Mouse (Mus musculus) CH12.LX (cell line): ENCODE data around the gene Slc25a21. TPM values are rescaled to one million over a fixed set of nuclear protein-coding genes. Genes with fewer than 3 reads are reported as not detected.

ENCODE experiments used
- DNase-seq: peaks from one replicate; pipeline ENCODE4 v3.0.0-alpha.2; 2013; ENCODE audit errors: extremely low read depth
- H3K27ac ChIP-seq: 2 replicates; pipeline ENCODE4 v1.5.1; 2012; ENCODE audit warnings: low read depth, mild to moderate bottlenecking, control low read depth, moderate library complexity; ENCODE audit not compliant: insufficient read depth
- H3K27me3 ChIP-seq: replicated peaks from 2 replicates; pipeline ENCODE3; 2012; ENCODE audit warnings: inconsistent platforms
- H3K36me3 ChIP-seq, 2 experiments: replicated peaks in 1 of 2; 2 replicates each; pipeline versions ENCODE3 to v1.6.1; 2012; ENCODE audit warnings: inconsistent platforms in 1 of 2, low read length in 1 of 2, mild to moderate bottlenecking in 1 of 2, mixed read lengths in 1 of 2, moderate library complexity in 1 of 2; ENCODE audit not compliant: control insufficient read depth in 1 of 2, insufficient read depth in 1 of 2
- H3K4me1 ChIP-seq, 2 experiments: 2 replicates each; pipeline ENCODE4 v1.6.1; 2012; ENCODE audit warnings: inconsistent platforms in 1 of 2, moderate library complexity in 1 of 2; ENCODE audit not compliant: insufficient read depth in 2 of 2, control insufficient read depth in 1 of 2
- H3K4me2 ChIP-seq: 2 replicates; pipeline ENCODE4 v1.6.1; 2012; ENCODE audit warnings: low read depth, mild to moderate bottlenecking, control low read depth; ENCODE audit not compliant: poor library complexity, insufficient read depth, severe bottlenecking
- H3K4me3 ChIP-seq, 3 experiments: fragments of 150-350 bp in 1 of 3; sonication (generic) in 1 of 3; replicated peaks in 1 of 3; 2 replicates each; pipeline versions ENCODE3 to v1.5.1; 2011 to 2012; ENCODE audit warnings: low read depth in 2 of 3, low read length in 2 of 3, mild to moderate bottlenecking in 2 of 3, moderate library complexity in 2 of 3, control low read depth in 1 of 3, improper control_type of control experiment in 1 of 3, inconsistent platforms in 1 of 3, mixed read lengths in 1 of 3; ENCODE audit not compliant: poor library complexity in 1 of 3
- H3K79me2 ChIP-seq: replicated peaks from 2 replicates; pipeline ENCODE4 v1.6.1; 2012; ENCODE audit warnings: mild to moderate bottlenecking, moderate library complexity; ENCODE audit not compliant: control insufficient read depth, poor library complexity, insufficient read depth, severe bottlenecking; ENCODE audit errors: extremely low read depth
- H3K9ac ChIP-seq: 2 replicates; pipeline ENCODE4 v1.6.1; 2012; ENCODE audit warnings: low read depth, mild to moderate bottlenecking, control low read depth, moderate library complexity; ENCODE audit not compliant: insufficient read depth
- H3K9me3 ChIP-seq: replicated peaks from 2 replicates; pipeline ENCODE3; 2012; ENCODE audit warnings: low read length, inconsistent platforms, mixed read lengths
- CTCF ChIP-seq, 2 experiments: IDR thresholded peaks in 1 of 2; conservative IDR thresholded peaks in 1 of 2; 2 replicates each; pipeline ENCODE4 v1.5.1; 2011 to 2012; ENCODE audit warnings: low read depth in 2 of 2, low read length in 2 of 2, improper control_type of control experiment in 1 of 2, inconsistent platforms in 1 of 2, mild to moderate bottlenecking in 1 of 2, moderate library complexity in 1 of 2
- E2F4 ChIP-seq: IDR thresholded peaks from 2 replicates; pipeline ENCODE4 v1.6.1; 2011; ENCODE audit warnings: low read depth, low read length, improper control_type of control experiment; ENCODE audit not compliant: insufficient replicate concordance
- EP300 ChIP-seq: IDR thresholded peaks from 2 replicates; pipeline ENCODE4 v1.6.1; 2011; ENCODE audit warnings: low read length, improper control_type of control experiment
- ETS1 ChIP-seq: conservative IDR thresholded peaks from 2 replicates; pipeline ENCODE4 v1.6.1; 2012; ENCODE audit warnings: low read depth, mild to moderate bottlenecking, inconsistent platforms, low read length, improper control_type of control experiment, moderate library complexity
- JUND ChIP-seq: conservative IDR thresholded peaks from 2 replicates; pipeline ENCODE4 v1.6.1; 2011; ENCODE audit warnings: low read depth, low read length, improper control_type of control experiment
- MAX ChIP-seq: IDR thresholded peaks from 2 replicates; pipeline ENCODE4 v1.6.1; 2011; ENCODE audit warnings: low read length, improper control_type of control experiment
- MEF2A ChIP-seq: IDR thresholded peaks from 2 replicates; pipeline ENCODE4 v1.6.1; 2014; ENCODE audit warnings: low read depth, mild to moderate bottlenecking, inconsistent platforms, low read length, improper control_type of control experiment, borderline replicate concordance
- MXI1 ChIP-seq: IDR thresholded peaks from 2 replicates; pipeline ENCODE4 v1.6.1; 2011; ENCODE audit warnings: mild to moderate bottlenecking, low read depth, low read length, improper control_type of control experiment
- NELFE ChIP-seq: IDR thresholded peaks from 2 replicates; pipeline ENCODE4 v1.6.1; 2011; ENCODE audit warnings: low read depth, low read length, improper control_type of control experiment
- PAX5 ChIP-seq: IDR thresholded peaks from 2 replicates; pipeline ENCODE4 v1.6.1; 2012; ENCODE audit warnings: low read length, inconsistent platforms, mixed read lengths
- POLR2A ChIP-seq: IDR thresholded peaks from 2 replicates; pipeline ENCODE4 v1.6.1; 2011; ENCODE audit warnings: low read depth, mild to moderate bottlenecking, improper control_type of control experiment, low read length
- POLR2AphosphoS2 ChIP-seq: IDR thresholded peaks from 2 replicates; pipeline ENCODE4 v1.6.1; 2011; ENCODE audit warnings: low read depth, low read length, improper control_type of control experiment
- RCOR1 ChIP-seq: conservative IDR thresholded peaks from 2 replicates; pipeline ENCODE4 v1.6.1; 2012; ENCODE audit warnings: low read depth, mild to moderate bottlenecking, inconsistent platforms, low read length, improper control_type of control experiment
- SIN3A ChIP-seq: IDR thresholded peaks from 2 replicates; pipeline ENCODE4 v1.6.1; 2012; ENCODE audit warnings: low read length, improper control_type of control experiment, inconsistent platforms
- SMC3 ChIP-seq: IDR thresholded peaks from 2 replicates; pipeline ENCODE4 v1.6.1; 2011; ENCODE audit warnings: low read depth, low read length, improper control_type of control experiment
- TBP ChIP-seq: conservative IDR thresholded peaks from 2 replicates; pipeline ENCODE4 v1.6.1; 2011; ENCODE audit warnings: low read depth, low read length, improper control_type of control experiment
- TCF12 ChIP-seq: IDR thresholded peaks from 2 replicates; pipeline ENCODE4 v1.6.1; 2014; ENCODE audit warnings: low read depth, mild to moderate bottlenecking, inconsistent platforms, low read length, improper control_type of control experiment
- UBTF ChIP-seq: IDR thresholded peaks from 2 replicates; pipeline ENCODE4 v1.6.1; 2012; ENCODE audit warnings: low read depth, mild to moderate bottlenecking, inconsistent platforms, low read length, improper control_type of control experiment, moderate library complexity
- USF1 ChIP-seq: IDR thresholded peaks from 2 replicates; pipeline ENCODE4 v1.6.1; 2014; ENCODE audit warnings: low read depth, mild to moderate bottlenecking, inconsistent platforms, low read length, improper control_type of control experiment
- USF2 ChIP-seq: conservative IDR thresholded peaks from 2 replicates; pipeline ENCODE4 v1.6.1; 2011; ENCODE audit warnings: low read depth, low read length, improper control_type of control experiment
- ZC3H11A ChIP-seq: IDR thresholded peaks from 2 replicates; pipeline ENCODE4 v1.6.1; 2012; ENCODE audit warnings: low read depth, mild to moderate bottlenecking, inconsistent platforms, low read length, improper control_type of control experiment
- ZMIZ1 ChIP-seq: IDR thresholded peaks from 2 replicates; pipeline ENCODE4 v1.6.1; 2012; ENCODE audit warnings: low read depth, mild to moderate bottlenecking, inconsistent platforms, low read length, improper control_type of control experiment
- ZNF384 ChIP-seq: IDR thresholded peaks from 2 replicates; pipeline ENCODE4 v1.6.1; 2012; ENCODE audit warnings: low read depth, low read length, improper control_type of control experiment, inconsistent platforms
- dilution Hi-C: fragments of 300-500 bp; cut with MboI; formaldehyde crosslinking; loops from 2 replicates; pipeline ENCODE4 v1.14.3; 2020; ENCODE audit warnings: low sequenced_read_pairs; ENCODE audit not compliant: extremely low pct_unique_long_range_greater_than_20kb, extremely low pct_ligation_motif_present
- in situ Hi-C: fragments of 300-500 bp; cut with MboI; formaldehyde crosslinking; loops from 3 replicates; pipeline ENCODE4 v1.14.3; 2019; ENCODE audit warnings: low sequenced_read_pairs, low pct_ligation_motif_present, low pct_unique_long_range_greater_than_20kb, mixed read lengths
- polyA plus RNA-seq: library from polyadenylated mRNA; unstranded; fragments of >175 nt; gene quantifications from 2 replicates; pipeline ENCODE4 v1.2.1, GENCODE M21; 2012; ENCODE audit warnings: low read depth; ENCODE audit not compliant: insufficient read length
- total RNA-seq, 2 experiments: library from RNA; depleted of rRNA; stranded (reverse); fragments of 300-350 nt in 1 of 2; fragments of >200 nt in 1 of 2; gene quantifications; 2 replicates each; pipeline ENCODE4 v1.2.3; 2012 to 2014

Gene Slc25a21
- total and polyA plus RNA-seq, 3 experiments, result not detected

DNA sequence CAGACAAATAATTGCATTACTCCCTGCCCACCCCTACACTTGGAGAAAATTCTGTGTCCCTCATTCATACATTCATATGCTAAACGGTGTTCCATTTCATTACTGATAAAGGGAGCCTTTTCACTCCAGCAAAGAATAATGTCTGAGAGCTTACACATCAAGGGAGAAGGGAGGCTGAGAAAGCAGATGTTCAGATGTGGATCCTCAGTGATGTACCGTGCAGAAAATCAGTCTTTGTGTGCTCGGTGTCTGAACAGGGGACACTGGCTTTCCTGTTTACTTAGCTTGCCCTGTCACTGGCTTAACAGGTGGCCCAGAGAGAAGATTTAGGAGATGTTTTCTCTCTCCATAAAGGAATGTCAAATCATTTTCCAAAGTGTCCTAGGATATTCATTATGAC is 112.8 kb downstream of the Slc25a21 start:
- no peaks in the 10 kb centered on the region for H3K36me3 ChIP-seq
- H3K79me2 ChIP-seq, result no peaks in the 10 kb centered on the region
- no peak overlapping the region for H3K9ac ChIP-seq
- H3K27me3 ChIP-seq, result no peaks in the 10 kb centered on the region
- H3K4me1 ChIP-seq, result no peaks in the 10 kb centered on the region
- H3K27ac ChIP-seq, result no peak overlapping the region
- H3K9me3 ChIP-seq, result no peaks in the 10 kb centered on the region
- H3K4me3 ChIP-seq, result no peak overlapping the region
- TF ChIP-seq NELFE (no peak), TBP (no peak), JUND (no peak), TCF12 (no peak), MEF2A (no peak), UBTF (no peak)
- no peak overlapping the region for H3K4me2 ChIP-seq
- dilution Hi-C loops (no loop called here), in situ Hi-C loops (no loop called here)
- DNase-seq, result no peak

DNA sequence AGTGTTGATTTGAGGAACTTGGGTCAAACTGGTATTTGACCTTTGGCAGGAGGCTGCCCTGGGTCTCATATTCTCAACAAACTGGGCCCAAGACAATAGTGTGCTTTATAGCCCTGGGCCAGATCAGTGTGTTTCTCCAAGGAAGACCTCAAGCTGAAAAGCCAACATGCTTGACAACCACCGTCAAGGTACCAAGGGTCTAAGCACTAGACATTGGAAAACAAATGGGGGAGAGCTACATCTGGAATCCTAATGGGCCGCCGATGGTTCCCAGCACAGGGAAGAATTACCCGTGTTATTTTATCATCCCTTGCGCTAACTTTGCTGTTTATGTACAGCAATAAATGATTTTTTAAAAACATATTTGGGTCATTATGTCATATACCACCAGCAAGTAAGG is 113.7 kb downstream of the Slc25a21 start:
- Histone ChIP-seq H3K4me2 (no peak overlapping the region), H3K27ac (no peak overlapping the region), H3K27me3 (no peaks in the 10 kb centered on the region), H3K9me3 (no peaks in the 10 kb centered on the region), H3K4me3 (no peak overlapping the region), H3K9ac (no peak overlapping the region), H3K4me1 (no peaks in the 10 kb centered on the region), H3K36me3 (no peaks in the 10 kb centered on the region), H3K79me2 (no peaks in the 10 kb centered on the region)
- TF ChIP-seq POLR2A, result no peak
- no peak for TF ChIP-seq ZC3H11A
- TF ChIP-seq SMC3, result no peak
- no peak for TF ChIP-seq E2F4
- no peak for TF ChIP-seq MXI1
- TF ChIP-seq ETS1, result no peak
- TF ChIP-seq SIN3A, result no peak
- no peak for TF ChIP-seq USF1
- TF ChIP-seq USF2, result no peak
- TF ChIP-seq ZNF384, result no peak
- no peak for TF ChIP-seq RCOR1
- dilution Hi-C loops (no loop called here), in situ Hi-C loops (no loop called here)
- DNase-seq, result no peak

- H3K4me3 ChIP-seq, result no peak overlapping the region
- H3K9me3 ChIP-seq, result no peaks in the 10 kb centered on the region
- TF ChIP-seq SMC3 (no peak), MAX (no peak), CTCF (conservative IDR thresholded peaks at IDR 0.05 in 1 of 2, IDR thresholded peaks at IDR 0.05 in 1 of 2; ENCODE audit: low read depth in 2 of 2, low read length in 2 of 2) (no peak), POLR2AphosphoS2 (no peak), PAX5 (no peak), EP300 (no peak), JUND (no peak), ZMIZ1 (no peak), RCOR1 (no peak)
- H3K79me2 ChIP-seq, result no peaks in the 10 kb centered on the region
- H3K4me1 ChIP-seq, result no peaks in the 10 kb centered on the region; a peak in 1 of 4 replicates
- H3K36me3 ChIP-seq, result no peaks in the 10 kb centered on the region
- no peaks in the 10 kb centered on the region for H3K27me3 ChIP-seq
- no peak for DNase-seq
- H3K27ac ChIP-seq, result no peak overlapping the region
- H3K9ac ChIP-seq, result no peak overlapping the region
- in situ Hi-C loops, result no loop called here
- no peak overlapping the region; the same call in 1 of the 2 replicates for H3K4me2 ChIP-seq
- dilution Hi-C loops, result no loop called here
Measured at GRCm38 (mm10) chr12:57076606-57077005, 120.7 kb downstream of the Slc25a21 start.
